Mouse (Mus musculus): ENCODE results near the gene Ino80b. TPM values are rescaled to one million over a fixed set of nuclear protein-coding genes. Genes with fewer than 3 reads are reported as not detected.

Gene Ino80b
- total RNA-seq, 2 experiments from 2014 or later: 11.2 to 21.3 TPM

Small RNA genes within 50 kb of the gene (microRNA-seq; reads per million reads assigned to microRNA genes)
- 0 reads per million in 2 experiments for gene Mir3470a

Other genes starting within 250 kb of the Ino80b start
- 10 to 100 TPM; 37.5 to 40.6 TPM for gene Sema4f, start 185.7 kb downstream of the Ino80b start, total RNA-seq (2021)
- not detected for gene M1ap, start 178.5 kb downstream of the Ino80b start, total RNA-seq (2021)
- 1 to 10 TPM; 1.1 to 1.6 TPM for gene Dok1, start 92.0 kb downstream of the Ino80b start, total RNA-seq (2021)
- 1 to 10 TPM; 1.9 to 2.7 TPM for gene Loxl3, start 91.3 kb downstream of the Ino80b start, total RNA-seq (2021)
- gene Aup1, start 70.9 kb downstream of the Ino80b start, total RNA-seq (2021): 100 to 1,000 TPM; 100 to 114 TPM
- gene Htra2, start 70.2 kb downstream of the Ino80b start, total RNA-seq (2021): 10 to 100 TPM; 42.9 to 45.4 TPM
- under 1 TPM; 0.25 to 0.99 TPM for gene Dqx1, start 67.6 kb downstream of the Ino80b start, total RNA-seq (2021)
- gene Tlx2, start 55.1 kb downstream of the Ino80b start, total RNA-seq (2021): not detected
- gene Pcgf1, start 47.6 kb downstream of the Ino80b start, total RNA-seq (2021): 10 to 100 TPM; 21.3 to 24.4 TPM
- gene Lbx2, start 39.1 kb downstream of the Ino80b start, total RNA-seq (2021): under 1 TPM in 1 of 2 experiments, not detected in 1; 0.46 TPM
- 1 to 10 TPM; 3.2 to 4.1 TPM for gene Ccdc142, start 23.8 kb downstream of the Ino80b start, total RNA-seq (2021)
- gene Gm42688, start 23.8 kb downstream of the Ino80b start, total RNA-seq (2021): 1 to 10 TPM; 3.9 to 5.0 TPM
- 10 to 100 TPM; 60.3 to 66.6 TPM for gene Mrpl53, start 16.4 kb downstream of the Ino80b start, total RNA-seq (2021)
- 10 to 100 TPM; 27.2 to 28.0 TPM for gene Mogs, start 9.9 kb downstream of the Ino80b start, total RNA-seq (2021)
- gene Wbp1, start 3.9 kb downstream of the Ino80b start, total RNA-seq (2021): 10 to 100 TPM; 36.7 to 48.7 TPM
- 10 to 100 TPM; 51.2 to 76.8 TPM for gene Rtkn, start 10.0 kb upstream of the Ino80b start, total RNA-seq (2021)
- 10 to 100 TPM; 28.8 to 29.1 TPM for gene Wdr54, start 31.0 kb upstream of the Ino80b start, total RNA-seq (2021)
- gene 1700003E16Rik, start 31.0 kb upstream of the Ino80b start, total RNA-seq (2021): 10 to 100 TPM; 28.8 to 30.2 TPM
- gene Dctn1, start 40.5 kb upstream of the Ino80b start, total RNA-seq (2021): 100 to 1,000 TPM; 329 to 365 TPM
- 1 to 10 TPM; 2.3 to 2.5 TPM for gene Slc4a5, start 94.4 kb upstream of the Ino80b start, total RNA-seq (2021)
- gene Mthfd2, start 200.5 kb upstream of the Ino80b start, total RNA-seq (2021): 1 to 10 TPM; 5.0 to 6.3 TPM
- gene Mob1a, start 200.6 kb upstream of the Ino80b start, total RNA-seq (2021): 10 to 100 TPM; 20.0 to 20.2 TPM
- gene Bola3, start 223.7 kb upstream of the Ino80b start, total RNA-seq (2021): 10 to 100 TPM; 52.3 to 56.5 TPM